Mouse (Mus musculus) embryonic facial prominence, embryonic 15.5 days (tissue): ENCODE measurements around the gene Dck. TPM values are rescaled to one million over a fixed set of nuclear protein-coding genes. Genes with fewer than 3 reads are reported as not detected.

ENCODE experiments used
- ATAC-seq: fragments of 200-750 bp; cut with Nextera tagmentation; 2 replicates; pipeline ENCODE4 v1.8.0; 2017; ENCODE audit warnings: low read depth, moderate TSS enrichment; ENCODE audit not compliant: insufficient number of reproducible peaks, low FRiP score, low TSS enrichment
- H3K27ac ChIP-seq: fragments of 300-500 bp; sonication (generic); replicated peaks from 2 replicates; pipeline ENCODE4 v1.5.1; 2015; ENCODE audit warnings: mild to moderate bottlenecking, inconsistent platforms
- H3K27me3 ChIP-seq: fragments of 300-500 bp; sonication (generic); 2 replicates; pipeline ENCODE4 v1.6.1; 2015; ENCODE audit warnings: inconsistent platforms
- H3K36me3 ChIP-seq: fragments of 300-500 bp; sonication (generic); 2 replicates; pipeline ENCODE4 v1.6.1; 2015; ENCODE audit warnings: mild to moderate bottlenecking, inconsistent platforms
- H3K4me1 ChIP-seq: fragments of 300-500 bp; sonication (generic); 2 replicates; pipeline ENCODE4 v1.6.1; 2015; ENCODE audit warnings: inconsistent platforms
- H3K4me2 ChIP-seq: fragments of 300-500 bp; sonication (generic); replicated peaks from 2 replicates; pipeline ENCODE4 v1.6.1; 2015; ENCODE audit warnings: mild to moderate bottlenecking, inconsistent platforms
- H3K4me3 ChIP-seq: fragments of 300-500 bp; sonication (generic); replicated peaks from 2 replicates; pipeline ENCODE4 v1.5.1; 2015; ENCODE audit warnings: mild to moderate bottlenecking, inconsistent platforms
- H3K9ac ChIP-seq: fragments of 300-500 bp; sonication (generic); 2 replicates; pipeline ENCODE4 v1.6.1; 2015; ENCODE audit warnings: inconsistent platforms
- H3K9me3 ChIP-seq: fragments of 300-500 bp; sonication (generic); replicated peaks from 2 replicates; pipeline ENCODE4 v1.6.1; 2016; ENCODE audit warnings: inconsistent platforms
- WGBS: fragments of 180-500 bp; shearing (Covaris S2); methylation state at CpG from one replicate; pipeline ENCODE4 v1.1.7; 2015; 5-methylcytosine and 5-hydroxymethylcytosine counted together
- polyA plus RNA-seq: library from polyadenylated mRNA; unstranded; fragments of >200 nt; fragmentation: Nextera tagmentation; extraction: Ambion mirVana; gene quantifications from 2 replicates; pipeline ENCODE4 v1.2.1, GENCODE M21; 2015

The Dck gene
- polyA plus RNA-seq, 1 experiment from 2014 or later, result 38.8 TPM

DNA sequence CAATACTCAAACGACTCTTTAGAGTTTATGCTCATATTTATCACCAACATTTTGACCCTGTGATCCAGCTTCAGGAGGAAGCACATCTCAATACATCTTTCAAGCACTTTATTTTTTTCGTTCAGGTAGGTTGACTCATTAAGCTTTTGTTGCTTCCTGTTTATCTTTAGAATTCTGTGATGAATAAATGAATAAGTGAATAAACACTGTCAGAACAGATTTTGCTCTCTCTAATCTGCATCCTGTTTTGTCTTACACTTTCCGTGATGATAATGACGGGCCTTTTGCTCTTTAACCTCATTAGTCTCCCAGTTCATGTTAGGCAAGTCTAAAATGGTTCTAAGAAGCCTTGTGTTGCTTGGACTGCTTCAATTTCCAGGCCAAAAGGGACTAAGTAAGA, 11.6 kb upstream of the Dck start:
- ATAC-seq, result no peak
- no peak overlapping the region for H3K9ac ChIP-seq
- no peak overlapping the region for H3K27ac ChIP-seq
- peaks cover 6% of the 10 kb centered on the region; the same call in 1 of the 2 replicates for H3K36me3 ChIP-seq
- no peaks in the 10 kb centered on the region for H3K9me3 ChIP-seq
- H3K4me2 ChIP-seq, result no peak overlapping the region
- 87% methylated on average over 4 of the region's 4 CpGs for WGBS
- H3K4me3 ChIP-seq, result no peak overlapping the region
- no peaks in the 10 kb centered on the region for H3K4me1 ChIP-seq
- H3K27me3 ChIP-seq, result no peaks in the 10 kb centered on the region

GRCm38 (mm10) chr5:88762611-88763010, 2.2 kb upstream of the Dck start:
- Histone ChIP-seq H3K4me2 (no peak overlapping the region), H3K4me1 (peaks cover 11% of the 10 kb centered on the region; the same call in 1 of the 2 replicates), H3K36me3 (no peaks in the 10 kb centered on the region), H3K4me3 (no peak overlapping the region), H3K27ac (no peak overlapping the region), H3K9me3 (no peaks in the 10 kb centered on the region), H3K9ac (no peak overlapping the region), H3K27me3 (no peaks in the 10 kb centered on the region)
- 87% methylated on average over 5 of the region's 5 CpGs for WGBS
- no peak for ATAC-seq

DNA sequence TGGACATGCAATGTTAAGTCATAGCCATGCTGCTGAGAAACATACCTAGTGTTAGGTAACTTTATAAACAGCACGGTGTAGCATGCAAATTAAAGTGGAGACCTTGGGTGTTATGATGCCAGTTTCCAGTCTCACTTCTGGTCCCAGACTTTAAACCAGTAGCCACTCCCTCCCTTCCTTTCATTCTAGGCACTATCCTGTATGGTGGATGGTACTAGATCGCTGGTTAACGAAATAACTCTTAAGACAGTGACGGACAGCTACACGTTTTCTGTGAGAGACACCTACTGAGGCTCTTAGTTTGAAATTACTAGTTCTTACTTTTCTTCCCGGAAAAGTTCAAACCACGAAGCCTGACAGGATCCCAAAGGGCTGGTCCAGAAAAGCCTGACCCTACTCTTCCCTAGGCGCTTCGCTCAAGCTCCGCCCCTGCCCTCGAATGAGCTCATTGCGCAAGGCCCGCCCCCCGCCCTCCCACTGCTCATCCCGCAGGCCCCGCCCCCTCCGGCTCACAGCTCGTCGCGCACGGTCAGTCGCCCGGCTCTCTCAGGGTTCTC, 288 bp upstream of the Dck start:
- Histone ChIP-seq H3K4me1 (peaks cover 11% of the 10 kb centered on the region; the same call in 1 of the 2 replicates), H3K27ac (peak overlapping the region; percentile 92), H3K9ac (0 out of 2 replicates have a peak overlapping the region, but pooled peaks have one; percentile 53), H3K4me2 (peak overlapping the region; percentile 69), H3K27me3 (no peaks in the 10 kb centered on the region), H3K36me3 (no peaks in the 10 kb centered on the region), H3K4me3 (peak overlapping the region; percentile 79), H3K9me3 (no peaks in the 10 kb centered on the region)
- WGBS, result under 1% methylated on average over 23 of the region's 23 CpGs
- peak; percentile 58 for ATAC-seq

GRCm38 (mm10) chr5:88765587-88765986, 791 bp downstream of the Dck start:
- Histone ChIP-seq H3K4me2 (peak overlapping the region; percentile 69), H3K9me3 (no peaks in the 10 kb centered on the region), H3K36me3 (no peaks in the 10 kb centered on the region), H3K4me3 (peak overlapping the region; percentile 79), H3K4me1 (peaks cover 11% of the 10 kb centered on the region; the same call in 1 of the 2 replicates), H3K27me3 (no peaks in the 10 kb centered on the region), H3K27ac (peak overlapping the region; percentile 92), H3K9ac (peak overlapping the region; percentile 53)
- ATAC-seq, result no peak
- WGBS, result 9% methylated on average over 6 of the region's 6 CpGs

- no peak for ATAC-seq
- no peak overlapping the region for H3K9ac ChIP-seq
- H3K9me3 ChIP-seq, result no peaks in the 10 kb centered on the region
- H3K4me3 ChIP-seq, result peak overlapping the region; percentile 79
- 49% methylated on average over 6 of the region's 6 CpGs for WGBS
- no peak overlapping the region for H3K27ac ChIP-seq
- peak overlapping the region; percentile 69 for H3K4me2 ChIP-seq
- no peaks in the 10 kb centered on the region; the same call in 1 of the 2 replicates for H3K36me3 ChIP-seq
- no peaks in the 10 kb centered on the region for H3K27me3 ChIP-seq
- peaks cover 11% of the 10 kb centered on the region; the same call in 1 of the 2 replicates for H3K4me1 ChIP-seq
Measured at GRCm38 (mm10) chr5:88766121-88766520, 1.3 kb downstream of the Dck start.

GRCm38 (mm10) chr5:88766863-88767262, 2.1 kb downstream of the Dck start:
- 92% methylated on average over 5 of the region's 5 CpGs for WGBS
- peaks cover 3% of the 10 kb centered on the region; the same call in 1 of the 2 replicates for H3K36me3 ChIP-seq
- H3K27me3 ChIP-seq, result no peaks in the 10 kb centered on the region
- no peaks in the 10 kb centered on the region for H3K9me3 ChIP-seq
- no peak overlapping the region for H3K9ac ChIP-seq
- no peak overlapping the region for H3K4me3 ChIP-seq
- H3K4me2 ChIP-seq, result no peak overlapping the region
- no peak overlapping the region for H3K27ac ChIP-seq
- ATAC-seq, result no peak
- peaks cover 11% of the 10 kb centered on the region; the same call in 1 of the 2 replicates for H3K4me1 ChIP-seq

GRCm38 (mm10) chr5:88768201-88768600, 3.4 kb downstream of the Dck start:
- no peak for ATAC-seq
- Histone ChIP-seq H3K4me3 (no peak overlapping the region), H3K4me1 (peaks cover 11% of the 10 kb centered on the region; the same call in 1 of the 2 replicates), H3K9ac (no peak overlapping the region), H3K36me3 (peaks cover 12% of the 10 kb centered on the region; the same call in 1 of the 2 replicates), H3K4me2 (no peak overlapping the region), H3K27me3 (no peaks in the 10 kb centered on the region), H3K27ac (no peak overlapping the region), H3K9me3 (no peaks in the 10 kb centered on the region)
- 86% methylated on average over 6 of the region's 6 CpGs for WGBS

GRCm38 (mm10) chr5:88782072-88782765, 17.4 kb downstream of the Dck start:
- H3K27me3 ChIP-seq, result no peaks in the 10 kb centered on the region
- no peak overlapping the region for H3K4me3 ChIP-seq
- no peak overlapping the region for H3K4me2 ChIP-seq
- peaks cover 42% of the 10 kb centered on the region for H3K36me3 ChIP-seq
- no peaks in the 10 kb centered on the region for H3K4me1 ChIP-seq
- no peak overlapping the region for H3K27ac ChIP-seq
- ATAC-seq, result no peak
- no peak overlapping the region for H3K9ac ChIP-seq
- whole genome bisulfite sequencing, result 79% methylated on average over 7 of the region's 7 CpGs
- no peaks in the 10 kb centered on the region for H3K9me3 ChIP-seq

DNA sequence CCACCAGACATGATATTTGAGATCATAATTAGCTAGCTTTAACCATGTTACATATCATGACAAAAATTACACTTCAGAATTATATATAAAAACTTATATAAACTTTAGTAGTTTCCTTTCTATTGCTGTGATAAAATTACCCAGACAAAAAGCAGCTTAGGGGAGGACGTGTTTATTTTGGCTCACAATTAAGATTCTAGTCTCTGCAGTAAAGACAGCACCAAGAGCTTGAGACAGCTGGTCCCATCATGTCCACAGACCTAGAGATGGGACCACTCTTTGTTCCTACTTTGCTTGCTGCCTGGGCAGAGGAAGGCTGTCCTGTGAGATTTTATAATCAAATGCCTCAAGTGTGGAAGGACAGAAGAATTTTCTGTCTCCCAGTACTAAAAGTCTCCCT, 20.3 kb downstream of the Dck start:
- Histone ChIP-seq H3K27ac (no peak overlapping the region), H3K4me1 (no peaks in the 10 kb centered on the region), H3K36me3 (peaks cover 31% of the 10 kb centered on the region), H3K27me3 (no peaks in the 10 kb centered on the region), H3K9ac (no peak overlapping the region), H3K9me3 (no peaks in the 10 kb centered on the region), H3K4me2 (no peak overlapping the region), H3K4me3 (no peak overlapping the region)
- ATAC-seq, result no peak
- WGBS, result 88% methylated on average over 1 of the region's 1 CpGs

- WGBS, result 31% methylated on average over 9 of the region's 9 CpGs
- Histone ChIP-seq H3K4me2 (no peak overlapping the region), H3K36me3 (no peaks in the 10 kb centered on the region), H3K4me1 (no peaks in the 10 kb centered on the region), H3K9ac (no peak overlapping the region), H3K9me3 (no peaks in the 10 kb centered on the region), H3K27me3 (no peaks in the 10 kb centered on the region), H3K4me3 (no peak overlapping the region), H3K27ac (no peak overlapping the region)
- ATAC-seq, result no peak
Measured at GRCm38 (mm10) chr5:88790675-88791074, 25.9 kb downstream of the Dck start.

GRCm38 (mm10) chr5:88791256-88792245, 26.8 kb downstream of the Dck start:
- H3K9ac ChIP-seq, result no peak overlapping the region
- H3K4me3 ChIP-seq, result no peak overlapping the region
- no peak overlapping the region for H3K27ac ChIP-seq
- H3K36me3 ChIP-seq, result no peaks in the 10 kb centered on the region
- no peaks in the 10 kb centered on the region for H3K4me1 ChIP-seq
- 36% methylated on average over 10 of the region's 10 CpGs for WGBS
- H3K9me3 ChIP-seq, result no peaks in the 10 kb centered on the region
- no peak for ATAC-seq
- H3K27me3 ChIP-seq, result no peaks in the 10 kb centered on the region
- no peak overlapping the region for H3K4me2 ChIP-seq
